In genomic region chr10:128411211-128412054, GRCm38 (mm10) we compare ENCODE assay signal across 8 mouse cellular contexts. TPM values are rescaled to one million over a fixed set of nuclear protein-coding genes. Genes with fewer than 3 reads are reported as not detected.
A peak's percentile ranks its signal among the peaks of the same experiment; 100 is the strongest.
DNase-seq lines count a peak whose midpoint lies in the region; ATAC-seq lines count a peak whose summit lies in the region.

Gene Nabp2, minus strand, starts transcription at chr10:128411492.
Gene Rnf41, plus strand, starts transcription at chr10:128411657.

- peaks cover 48% of the 10 kb centered on the region for H3K36me3 ChIP-seq in heart, embryonic 14.5 days (ENCODE audit: control insufficient read depth, insufficient read depth, low read length)
- H3K36me3 ChIP-seq in liver, embryonic 13.5 days, result peaks cover 28% of the 10 kb centered on the region
- H3K36me3 ChIP-seq in stomach, embryonic 16.5 days (ENCODE audit: control insufficient read depth, insufficient read depth, low read length), result peaks cover under 1% of the 10 kb centered on the region; the same call in 1 of the 2 replicates

- H3K27ac ChIP-seq in heart, embryonic 14.5 days (replicated peaks in 1 of 2; ENCODE audit: control insufficient read depth in 1 of 2, insufficient read depth in 1 of 2, low read depth in 2 of 2, low read length in 2 of 2), result peak within 1 kb of the TSS; percentile 78 to 92
- peak within 1 kb of the TSS; percentile 80 for H3K27ac ChIP-seq in liver, embryonic 13.5 days
- peak within 1 kb of the TSS; percentile 94 for H3K27ac ChIP-seq in stomach, embryonic 16.5 days (ENCODE audit: low read length)

- peak; percentile 75 for ATAC-seq in CD4-positive, CD25-positive, alpha-beta regulatory T cell, adult 4 months
- peak; percentile 86 for ATAC-seq in heart, embryonic 14.5 days (ENCODE audit: insufficient number of reproducible peaks, insufficient read depth, low FRiP score, low read depth)
- ATAC-seq in liver, embryonic 13.5 days (ENCODE audit: low read depth), result peak; percentile 83
- ATAC-seq in stomach, embryonic 16.5 days (ENCODE audit: insufficient read depth, low FRiP score), result peak; percentile 93

- H3K27me3 ChIP-seq in heart, embryonic 14.5 days (ENCODE audit: control insufficient read depth, insufficient read depth, low read length), result no peaks in the 10 kb centered on the region
- no peaks in the 10 kb centered on the region for H3K27me3 ChIP-seq in liver, embryonic 13.5 days
- H3K27me3 ChIP-seq in stomach, embryonic 16.5 days (ENCODE audit: control insufficient read depth, insufficient read depth, low read length), result no peaks in the 10 kb centered on the region

- DNase-seq in c-Kit-negative CD71-positive TER-119-positive erythroid progenitor cells, embryonic 14.5 days (ENCODE audit: low read depth, low spot score), result peak; percentile 82
- peak; percentile 90 for DNase-seq in fibroblast of lung, adult 2 months (ENCODE audit: low read depth)
- DNase-seq in kidney, postnatal 14 days, result peak; percentile 98
- peak; percentile 94 for DNase-seq in liver, embryonic 13.5 days
- peak; percentile 98 for DNase-seq in neural tube, embryonic 10.5 days (ENCODE audit: extremely low spot score, low spot score)

- WGBS in heart, embryonic 14.5 days, result under 1% methylated on average over 50 of the region's 50 CpGs
- WGBS in liver, embryonic 13.5 days (ENCODE audit: insufficient replicate concordance), result under 1% methylated on average over 50 of the region's 50 CpGs
- under 1% methylated on average over 50 of the region's 50 CpGs for WGBS in stomach, embryonic 16.5 days

- H3K4me1 ChIP-seq in heart, embryonic 14.5 days (ENCODE audit: control insufficient read depth in 2 of 2, insufficient read depth in 2 of 2, low read length in 2 of 2), result peaks cover 10 to 30% of the 10 kb centered on the region in 2 experiments
- H3K4me1 ChIP-seq in liver, embryonic 13.5 days (replicated peaks), result peaks cover 65% of the 10 kb centered on the region
- peaks cover 24% of the 10 kb centered on the region for H3K4me1 ChIP-seq in stomach, embryonic 16.5 days (ENCODE audit: control insufficient read depth, insufficient read depth, low read length)

- no peaks in the 10 kb centered on the region for H3K9me3 ChIP-seq in heart, embryonic 14.5 days (ENCODE audit: control insufficient read depth, low read length)
- no peaks in the 10 kb centered on the region for H3K9me3 ChIP-seq in liver, embryonic 13.5 days (replicated peaks)
- H3K9me3 ChIP-seq in stomach, embryonic 16.5 days (replicated peaks; ENCODE audit: control insufficient read depth, low read length), result no peaks in the 10 kb centered on the region

- H3K9ac ChIP-seq in heart, embryonic 14.5 days (ENCODE audit: low read length), result peak within 1 kb of the TSS; percentile 73
- peak within 1 kb of the TSS; percentile 88 for H3K9ac ChIP-seq in liver, embryonic 13.5 days
- peak within 1 kb of the TSS; percentile 81 for H3K9ac ChIP-seq in stomach, embryonic 16.5 days (ENCODE audit: low read length)

- peak within 1 kb of the TSS; percentile 94 for H3K4me2 ChIP-seq in heart, embryonic 14.5 days (ENCODE audit: low read length)
- peak within 1 kb of the TSS; percentile 87 for H3K4me2 ChIP-seq in liver, embryonic 13.5 days
- H3K4me2 ChIP-seq in stomach, embryonic 16.5 days (ENCODE audit: low read depth, low read length), result peak within 1 kb of the TSS; percentile 95

- H3K4me3 ChIP-seq in heart, embryonic 14.5 days (ENCODE audit: control insufficient read depth in 1 of 2, insufficient read depth in 1 of 2, low read depth in 1 of 2, low read length in 2 of 2), result peak within 1 kb of the TSS; percentile 80 to 82
- H3K4me3 ChIP-seq in liver, embryonic 13.5 days (replicated peaks), result peak within 1 kb of the TSS; percentile 84
- peak within 1 kb of the TSS; percentile 71 for H3K4me3 ChIP-seq in stomach, embryonic 16.5 days (replicated peaks; ENCODE audit: low read length)

RNA-seq across cellular contexts. Expression of gene Nabp2, which starts in this region (rescaled TPM):
- polyA plus RNA-seq in CD4-positive, CD25-positive, alpha-beta regulatory T cell, adult 4 months (2017; shearing (Covaris generic)), result 10 to 100 TPM; 63.3 to 77.5 TPM
- 64.5 and 66.6 TPM in 2 replicates for polyA plus RNA-seq in heart, embryonic 14.5 days (2014; fragmentation: Nextera tagmentation; extraction: Ambion mirVana)
- 57.3 and 64.4 TPM in 2 replicates for polyA plus RNA-seq in liver, embryonic 13.5 days (2015; fragmentation: Nextera tagmentation; extraction: Ambion mirVana)
- polyA plus RNA-seq in stomach, embryonic 16.5 days (2015; fragmentation: Nextera tagmentation; extraction: Ambion mirVana), result 72.0 and 75.5 TPM in 2 replicates

RNA-seq across cellular contexts. Expression of gene Rnf41, which starts in this region (rescaled TPM):
- polyA plus RNA-seq in CD4-positive, CD25-positive, alpha-beta regulatory T cell, adult 4 months (2017; shearing (Covaris generic)), result 10 to 100 TPM; 28.7 to 51.8 TPM
- 23.7 and 24.6 TPM in 2 replicates for polyA plus RNA-seq in heart, embryonic 14.5 days (2014; fragmentation: Nextera tagmentation; extraction: Ambion mirVana)
- polyA plus RNA-seq in liver, embryonic 13.5 days (2015; fragmentation: Nextera tagmentation; extraction: Ambion mirVana), result 9.0 and 10.7 TPM in 2 replicates
- polyA plus RNA-seq in stomach, embryonic 16.5 days (2015; fragmentation: Nextera tagmentation; extraction: Ambion mirVana), result 37.0 and 38.5 TPM in 2 replicates

Comparison
In these comparisons a context has a peak if more than half of its experiments do, and no peak if none do; other contexts are left out.
1. Peak in every context shown above with its lines: DNase-seq, ATAC-seq, H3K4me3 ChIP-seq and H3K27ac ChIP-seq.